Mouse (Mus musculus) layer of hippocampus, postnatal 25 days (tissue): ENCODE results near the gene Romo1. TPM values are rescaled to one million over a fixed set of nuclear protein-coding genes. Genes with fewer than 3 reads are reported as not detected.
"Not testable (repeated sequence)": the region's sequence is repeated elsewhere in the genome, so short reads cannot be mapped to it uniquely, and the experiment has no call there.

Source experiments
- DNase-seq, 2 experiments: peaks; one replicate each; pipeline ENCODE4 v3.0.0; 2022; ENCODE audit warnings: mixed read lengths in 2 of 2, low spot score in 1 of 2; ENCODE audit errors: extremely low spot score in 1 of 2
- total RNA-seq, 2 experiments: library from RNA; stranded (reverse); gene quantifications; 2 replicates each; pipeline ENCODE4 v1.2.3; 2021

Romo1 gene
- total RNA-seq: 100 to 1,000 TPM; 156 to 190 TPM

GRCm38 (mm10) chr2:156143953-156144724, at the start of gene Romo1, which contains the start of gene Nfs1:
Gene Romo1 (plus strand): TSS chr2:156144039.
Gene Nfs1 (minus strand): TSS chr2:156144186.
- DNase-seq: peak; percentile 84 to 91

GRCm38 (mm10) chr2:156110627-156111357, 33.0 kb upstream of the Romo1 start:
- no peak for DNase-seq

GRCm38 (mm10) chr2:156111358-156112079, 32.3 kb upstream of the Romo1 start, which contains the start of the genes Cpne1 and Rbm12:
Gene Cpne1 (minus strand): TSS chr2:156111965.
Gene Rbm12 (minus strand): TSS chr2:156111978.
- peak; percentile 87 to 89 for DNase-seq

- not testable (repeated sequence) for DNase-seq
Measured at GRCm38 (mm10) chr2:156112080-156112423, 31.8 kb upstream of the Romo1 start.

GRCm38 (mm10) chr2:156119566-156119965, 24.3 kb upstream of the Romo1 start:
- no peak for DNase-seq

- no peak for DNase-seq
Measured at GRCm38 (mm10) chr2:156123731-156124130, 20.1 kb upstream of the Romo1 start.

GRCm38 (mm10) chr2:156126992-156127391, 16.8 kb upstream of the Romo1 start, which contains the start of gene Gm28036:
Gene Gm28036 (minus strand): TSS chr2:156127092.
- no peak for DNase-seq

- no peak for DNase-seq
Measured at GRCm38 (mm10) chr2:156134161-156134560, 9.7 kb upstream of the Romo1 start.

- DNase-seq: no peak
Measured at GRCm38 (mm10) chr2:156135695-156136094, 8.1 kb upstream of the Romo1 start.

- DNase-seq: no peak
Measured at GRCm38 (mm10) chr2:156142820-156143219, 1.0 kb upstream of the Romo1 start.

GRCm38 (mm10) chr2:156143367-156143766, 472 bp upstream of the Romo1 start:
- no peak for DNase-seq

GRCm38 (mm10) chr2:156145486-156146130, 1.8 kb downstream of the Romo1 start:
- DNase-seq: no peak

- no peak for DNase-seq
Measured at GRCm38 (mm10) chr2:156146272-156146989, 2.6 kb downstream of the Romo1 start.

- no peak for DNase-seq
Measured at GRCm38 (mm10) chr2:156147316-156147915, 3.6 kb downstream of the Romo1 start.

- DNase-seq: no peak
Measured at GRCm38 (mm10) chr2:156151538-156151937, 7.7 kb downstream of the Romo1 start.

- no peak for DNase-seq
Measured at GRCm38 (mm10) chr2:156165478-156165877, 21.6 kb downstream of the Romo1 start.

- no peak for DNase-seq
Measured at GRCm38 (mm10) chr2:156166557-156166956, 22.7 kb downstream of the Romo1 start.

- no peak for DNase-seq
Measured at GRCm38 (mm10) chr2:156177079-156177478, 33.2 kb downstream of the Romo1 start.

- DNase-seq: no peak
Measured at GRCm38 (mm10) chr2:156177651-156178050, 33.8 kb downstream of the Romo1 start.
